Mouse (Mus musculus): Measurements from ENCODE around the gene D13Ertd608e. TPM values are rescaled to one million over a fixed set of nuclear protein-coding genes. Genes with fewer than 3 reads are reported as not detected.
"Not testable (repeated sequence)": the region's sequence is repeated elsewhere in the genome, so short reads cannot be mapped to it uniquely, and the experiment has no call there.

Gene D13Ertd608e
- polyA plus RNA-seq, 1 experiment: not detected

DNA sequence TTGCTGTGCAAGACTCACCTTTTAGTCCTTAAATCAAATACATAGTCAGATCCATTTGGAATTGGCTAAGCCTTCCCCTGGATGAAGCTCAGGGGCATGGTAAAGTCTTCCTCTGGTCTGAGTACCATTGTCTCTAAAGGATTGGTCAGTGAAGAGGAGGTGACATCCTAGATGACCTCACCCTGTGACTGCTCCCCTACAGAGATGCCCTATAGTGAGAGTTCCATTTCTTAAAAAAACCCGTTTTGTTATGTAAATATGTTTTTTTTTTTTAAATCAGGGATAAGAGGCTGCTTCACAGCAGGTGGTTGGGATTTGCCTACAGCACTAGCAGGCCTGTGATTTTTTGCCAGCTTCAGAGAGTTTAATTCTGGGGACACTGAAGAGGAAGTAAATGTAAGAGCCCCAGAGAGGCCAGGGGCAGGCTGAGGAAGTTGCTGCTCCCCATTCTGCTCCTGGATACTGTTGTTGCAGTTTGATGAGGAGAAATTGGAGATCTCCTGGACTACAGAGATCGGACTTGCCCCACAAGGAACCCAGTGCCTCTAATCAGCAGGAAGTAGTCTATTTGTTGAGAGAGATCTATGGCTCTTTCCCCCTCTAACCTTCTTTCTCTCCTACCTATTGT, 18.1 kb upstream of the D13Ertd608e start:
- Histone ChIP-seq H3K4me3 (ENCODE audit: insufficient read depth, low read length) (no peak overlapping the region), H3K4me1 (ENCODE audit: control insufficient read depth, insufficient read depth, low read length) (peaks cover 8% of the 10 kb centered on the region), H3K27ac (ENCODE audit: insufficient read depth, low read depth, low read length) (no peak overlapping the region)
- no peak for TF ChIP-seq POLR2A (IDR thresholded peaks at IDR 0.05; ENCODE audit: borderline replicate concordance, low read depth, low read length)
- no peak for TF ChIP-seq CTCF (IDR thresholded peaks at IDR 0.05; ENCODE audit: low read depth, low read length)

DNA sequence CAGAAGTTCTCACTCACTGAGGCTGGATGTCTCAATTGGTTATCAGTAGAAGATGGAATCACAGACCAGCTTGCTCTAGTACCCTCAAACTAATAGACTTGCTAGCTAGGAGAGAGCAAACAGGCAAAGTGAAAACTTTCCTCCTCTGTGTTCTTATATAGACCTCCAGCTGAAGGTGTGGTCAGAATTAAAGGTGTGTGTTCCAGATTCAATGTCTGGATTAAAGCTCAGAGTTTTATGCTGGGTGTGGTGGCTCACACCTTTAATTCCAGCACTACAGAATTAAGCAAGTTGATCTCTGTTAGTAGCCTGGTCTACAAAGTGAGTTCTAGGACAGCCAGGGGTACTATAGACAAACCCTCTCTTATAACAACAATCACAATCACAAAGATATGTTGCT, 5.7 kb upstream of the D13Ertd608e start, which contains the start of gene AF067063:
Gene AF067063, minus strand, starts transcription at position 101 of the 400 bp plus-strand sequence.
- H3K4me3 ChIP-seq (ENCODE audit: insufficient read depth, low read length); H3K27ac ChIP-seq (ENCODE audit: insufficient read depth, low read depth, low read length); H3K4me1 ChIP-seq (ENCODE audit: control insufficient read depth, insufficient read depth, low read length): not testable (repeated sequence)

DNA sequence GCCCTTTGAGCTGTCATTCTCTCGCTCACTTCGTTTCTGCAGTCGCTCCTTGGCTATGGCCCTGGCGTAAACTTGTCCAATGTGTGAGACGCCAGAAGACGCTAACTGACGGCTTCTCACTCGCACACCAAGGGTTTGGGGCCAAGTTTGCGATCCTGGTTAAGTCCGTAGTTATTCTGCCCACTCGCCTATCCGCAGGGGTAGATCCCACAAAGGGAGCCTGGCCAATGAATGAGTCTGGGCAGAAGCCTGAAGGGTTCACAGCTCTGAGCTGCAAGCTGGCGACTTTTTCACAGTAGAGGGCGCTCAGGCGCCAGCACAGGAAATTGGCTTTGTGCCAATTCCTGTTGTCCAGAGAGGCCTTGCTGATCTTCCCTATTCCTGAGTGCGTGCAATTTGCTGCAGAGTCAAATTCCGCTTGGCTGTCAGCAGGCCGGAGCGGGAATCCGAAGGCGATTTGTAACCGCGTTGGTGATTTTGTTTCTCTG, 562 bp downstream of the D13Ertd608e start:
- H3K4me3 ChIP-seq (ENCODE audit: insufficient read depth, low read length): peak overlapping the region; percentile 45
- H3K27ac ChIP-seq (ENCODE audit: insufficient read depth, low read depth, low read length); H3K4me1 ChIP-seq (ENCODE audit: control insufficient read depth, insufficient read depth, low read length): not testable (repeated sequence)
- 0 out of 2 replicates have a peak, but pooled peaks have one; percentile 8 for TF ChIP-seq CTCF (IDR thresholded peaks at IDR 0.05; ENCODE audit: low read depth, low read length)

DNA sequence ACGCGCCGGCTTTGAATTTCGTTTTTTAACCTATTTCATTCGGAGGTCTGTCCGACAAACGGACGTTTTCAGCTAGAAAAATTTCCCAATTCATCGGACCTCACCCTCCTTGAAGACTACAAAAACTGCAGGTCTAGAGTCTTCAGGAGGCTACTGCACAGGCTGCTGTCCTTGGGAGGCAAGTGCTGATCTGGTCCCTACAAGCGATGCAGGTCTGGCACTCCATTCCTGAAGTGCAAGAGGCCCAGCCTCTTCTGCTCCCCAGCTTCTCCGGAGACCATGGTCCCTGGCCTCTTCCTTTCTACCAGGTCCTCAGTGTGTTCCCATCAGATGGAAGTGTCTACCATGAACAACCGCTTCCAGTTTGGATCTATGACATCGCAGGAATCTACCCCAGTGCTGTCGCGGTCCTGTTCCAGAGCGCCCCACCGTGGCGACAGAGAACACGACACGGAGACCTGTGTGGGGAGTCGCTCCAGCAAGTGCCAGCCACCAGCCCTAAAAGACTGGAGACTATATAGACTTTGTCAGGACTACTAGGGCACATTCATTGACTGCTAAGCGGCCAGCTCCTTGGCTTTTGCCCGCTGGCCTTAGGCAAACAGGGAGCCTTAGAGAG, 2.0 kb downstream of the D13Ertd608e start:
- peak overlapping the region; percentile 30; the same call in 1 of the 2 replicates for H3K4me3 ChIP-seq (ENCODE audit: insufficient read depth, low read length)
- peak; percentile 20; the same call in 1 of the 2 replicates for TF ChIP-seq CTCF (IDR thresholded peaks at IDR 0.05; ENCODE audit: low read depth, low read length)
- H3K4me1 ChIP-seq (ENCODE audit: control insufficient read depth, insufficient read depth, low read length); H3K27ac ChIP-seq (ENCODE audit: insufficient read depth, low read depth, low read length): not testable (repeated sequence)

DNA sequence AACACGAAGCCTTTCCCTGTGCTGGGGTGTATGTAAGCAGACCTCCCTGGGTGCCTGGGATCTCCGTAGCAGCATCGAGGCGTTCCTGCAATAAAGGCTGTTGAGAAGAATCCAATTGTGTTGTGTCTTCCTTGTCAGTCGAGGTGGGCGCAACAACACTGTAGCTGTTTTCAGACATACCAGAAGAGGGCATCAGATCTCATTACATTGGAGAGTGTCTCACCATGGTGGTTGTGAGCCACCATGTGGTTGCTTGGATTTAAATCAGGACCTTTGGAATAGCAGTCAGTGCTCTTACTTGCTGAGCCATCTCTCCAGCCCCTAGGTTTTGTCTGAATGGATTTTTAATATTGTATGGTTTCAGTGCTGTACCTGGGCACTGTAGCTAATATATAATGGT, 4.2 kb downstream of the D13Ertd608e start:
- H3K27ac ChIP-seq (ENCODE audit: insufficient read depth, low read depth, low read length); H3K4me1 ChIP-seq (ENCODE audit: control insufficient read depth, insufficient read depth, low read length); H3K4me3 ChIP-seq (ENCODE audit: insufficient read depth, low read length): not testable (repeated sequence)

DNA sequence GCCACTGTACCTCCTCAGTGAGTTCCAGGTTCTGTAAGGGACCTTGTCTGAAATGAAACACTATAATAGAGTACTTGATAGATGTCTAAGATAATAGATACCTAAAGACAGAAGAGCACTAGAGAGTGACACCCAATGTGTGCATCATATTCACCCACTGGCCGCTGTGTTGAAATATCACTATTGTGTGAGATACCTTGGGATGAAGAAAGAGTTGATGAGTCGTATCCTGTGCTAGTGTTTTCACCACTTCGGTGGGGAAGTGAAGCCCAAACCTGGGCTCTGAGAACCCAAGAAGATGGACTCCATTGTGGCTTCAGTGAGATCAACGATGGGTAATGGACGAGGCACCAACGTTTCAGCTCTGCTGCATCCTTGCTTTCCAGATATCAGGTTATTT, 26.6 kb downstream of the D13Ertd608e start:
- H3K27ac ChIP-seq (ENCODE audit: insufficient read depth, low read depth, low read length); H3K4me1 ChIP-seq (ENCODE audit: control insufficient read depth, insufficient read depth, low read length); H3K4me3 ChIP-seq (ENCODE audit: insufficient read depth, low read length): not testable (repeated sequence)

DNA sequence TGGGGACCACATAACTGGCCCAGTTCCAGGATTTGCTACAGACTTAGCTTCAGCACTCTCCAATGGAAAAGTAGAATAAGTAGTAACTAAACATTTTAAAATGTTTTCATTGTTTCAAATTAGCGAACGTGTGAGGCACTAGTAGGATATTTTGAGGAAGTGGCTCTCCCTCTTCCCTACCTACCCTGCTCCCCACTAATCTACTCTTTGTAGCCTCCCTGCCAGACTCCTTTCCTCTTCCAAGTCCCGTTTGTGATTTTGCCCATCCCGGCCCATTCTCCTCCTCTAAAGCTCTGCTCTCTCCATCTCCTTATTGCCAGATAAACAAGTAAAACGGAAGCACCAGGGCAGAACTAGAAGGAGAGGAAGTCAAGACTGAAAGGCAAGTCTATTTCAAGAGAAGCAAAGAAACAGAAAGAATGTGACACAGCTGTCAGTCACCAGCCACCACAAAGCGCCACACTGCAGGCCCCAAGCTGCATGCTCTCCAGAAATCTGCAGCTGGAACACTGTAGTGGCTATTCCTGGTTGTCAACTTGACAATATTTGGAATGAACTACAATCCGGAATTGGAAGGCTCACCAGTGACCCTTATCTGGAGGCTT, 28.7 kb downstream of the D13Ertd608e start:
- not testable (repeated sequence) for H3K4me3 ChIP-seq (ENCODE audit: insufficient read depth, low read length); H3K4me1 ChIP-seq (ENCODE audit: control insufficient read depth, insufficient read depth, low read length); H3K27ac ChIP-seq (ENCODE audit: insufficient read depth, low read depth, low read length)

DNA sequence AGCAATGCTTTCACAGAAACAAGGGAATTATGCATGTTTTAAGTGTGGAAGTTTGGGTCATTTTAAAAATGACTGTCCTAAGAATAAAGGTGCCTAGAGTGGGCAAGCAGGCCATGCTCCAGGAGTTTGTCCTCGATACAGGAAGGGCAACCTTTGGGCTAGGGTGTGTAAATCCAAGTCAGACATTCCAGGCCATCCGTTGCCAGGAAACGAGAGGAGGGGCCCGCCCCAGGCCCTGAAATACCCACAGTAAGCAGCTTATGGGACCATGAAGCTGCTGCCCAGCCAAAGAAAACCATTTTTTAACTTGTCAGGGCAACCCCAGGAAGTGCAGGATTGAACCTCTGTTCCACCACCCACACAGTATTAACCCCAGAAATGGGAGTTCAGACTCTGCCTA, 51.1 kb downstream of the D13Ertd608e start:
- not testable (repeated sequence) for H3K4me1 ChIP-seq (ENCODE audit: control insufficient read depth, insufficient read depth, low read length); H3K27ac ChIP-seq (ENCODE audit: insufficient read depth, low read depth, low read length); H3K4me3 ChIP-seq (ENCODE audit: insufficient read depth, low read length)

DNA sequence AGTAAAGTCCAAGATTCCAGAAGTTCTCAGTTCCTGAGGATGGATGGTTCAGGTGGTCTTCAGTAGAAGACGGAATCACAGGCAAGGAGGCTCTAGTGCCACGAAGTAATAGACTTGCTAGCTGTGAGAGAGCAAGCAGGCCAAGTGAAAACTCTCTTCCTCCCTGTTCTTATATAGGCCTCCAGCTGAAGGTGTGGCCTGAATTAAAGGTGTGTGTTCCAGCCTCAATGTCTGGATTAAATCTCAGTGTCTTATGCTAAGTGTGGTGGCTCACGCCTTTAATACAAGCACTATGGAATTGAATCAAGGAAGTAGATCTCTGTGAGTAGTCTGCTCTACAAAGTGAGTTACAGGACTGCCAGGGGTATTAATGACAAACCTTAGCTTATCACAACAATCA, 58.9 kb downstream of the D13Ertd608e start, which contains the start of gene Tcstv1:
Gene Tcstv1, minus strand, starts transcription at position 101 of the 400 bp plus-strand sequence.
- not testable (repeated sequence) for H3K4me3 ChIP-seq (ENCODE audit: insufficient read depth, low read length); H3K27ac ChIP-seq (ENCODE audit: insufficient read depth, low read depth, low read length); H3K4me1 ChIP-seq (ENCODE audit: control insufficient read depth, insufficient read depth, low read length)

Other genes starting within 250 kb of the D13Ertd608e start
- gene Ccl28, start 212.2 kb upstream of the D13Ertd608e start, polyA plus RNA-seq (2012; ENCODE audit: insufficient read depth, insufficient read length, missing spikeins): not detected in 2 replicates
- 29.3 and 34.5 TPM in 2 replicates for gene Hmgcs1, start 145.6 kb upstream of the D13Ertd608e start, polyA plus RNA-seq (2012; ENCODE audit: insufficient read depth, insufficient read length, missing spikeins)
- gene Nim1k, start 80.1 kb upstream of the D13Ertd608e start, polyA plus RNA-seq (2012; ENCODE audit: insufficient read depth, insufficient read length, missing spikeins): 0.55 and 1.0 TPM in 2 replicates
- 17.6 and 18.6 TPM in 2 replicates for gene Zfp131, start 45.1 kb upstream of the D13Ertd608e start, polyA plus RNA-seq (2012; ENCODE audit: insufficient read depth, insufficient read length, missing spikeins)
- not detected in 2 replicates for gene AF067063, start 5.8 kb upstream of the D13Ertd608e start, polyA plus RNA-seq (2012; ENCODE audit: insufficient read depth, insufficient read length, missing spikeins)
- gene Tcstv1, start 58.8 kb downstream of the D13Ertd608e start, polyA plus RNA-seq (2012; ENCODE audit: insufficient read depth, insufficient read length, missing spikeins): not detected in 2 replicates
- gene Gm21761, start 93.3 kb downstream of the D13Ertd608e start, polyA plus RNA-seq (2012; ENCODE audit: insufficient read depth, insufficient read length, missing spikeins): not detected in 2 replicates
- not detected in 2 replicates for gene B020031M17Rik, start 114.8 kb downstream of the D13Ertd608e start, polyA plus RNA-seq (2012; ENCODE audit: insufficient read depth, insufficient read length, missing spikeins)
- not detected in 2 replicates for gene Gm36079, start 191.0 kb downstream of the D13Ertd608e start, polyA plus RNA-seq (2012; ENCODE audit: insufficient read depth, insufficient read length, missing spikeins)
- gene Gm21188, start 216.2 kb downstream of the D13Ertd608e start, polyA plus RNA-seq (2012; ENCODE audit: insufficient read depth, insufficient read length, missing spikeins): 217 and 233 TPM in 2 replicates

Measured in bone marrow macrophage, adult 2 months (primary cell).